Mouse (Mus musculus) retina, postnatal 7 days (tissue): Measurements from ENCODE around the gene Creb1.
"Not testable (repeated sequence)": the region's sequence is repeated elsewhere in the genome, so short reads cannot be mapped to it uniquely, and the experiment has no call there.

Experiments
- DNase-seq: peaks from one replicate; pipeline ENCODE4 v3.0.0-alpha.2; 2012; ENCODE audit warnings: low read depth, low spot score

Gene Creb1

DNA sequence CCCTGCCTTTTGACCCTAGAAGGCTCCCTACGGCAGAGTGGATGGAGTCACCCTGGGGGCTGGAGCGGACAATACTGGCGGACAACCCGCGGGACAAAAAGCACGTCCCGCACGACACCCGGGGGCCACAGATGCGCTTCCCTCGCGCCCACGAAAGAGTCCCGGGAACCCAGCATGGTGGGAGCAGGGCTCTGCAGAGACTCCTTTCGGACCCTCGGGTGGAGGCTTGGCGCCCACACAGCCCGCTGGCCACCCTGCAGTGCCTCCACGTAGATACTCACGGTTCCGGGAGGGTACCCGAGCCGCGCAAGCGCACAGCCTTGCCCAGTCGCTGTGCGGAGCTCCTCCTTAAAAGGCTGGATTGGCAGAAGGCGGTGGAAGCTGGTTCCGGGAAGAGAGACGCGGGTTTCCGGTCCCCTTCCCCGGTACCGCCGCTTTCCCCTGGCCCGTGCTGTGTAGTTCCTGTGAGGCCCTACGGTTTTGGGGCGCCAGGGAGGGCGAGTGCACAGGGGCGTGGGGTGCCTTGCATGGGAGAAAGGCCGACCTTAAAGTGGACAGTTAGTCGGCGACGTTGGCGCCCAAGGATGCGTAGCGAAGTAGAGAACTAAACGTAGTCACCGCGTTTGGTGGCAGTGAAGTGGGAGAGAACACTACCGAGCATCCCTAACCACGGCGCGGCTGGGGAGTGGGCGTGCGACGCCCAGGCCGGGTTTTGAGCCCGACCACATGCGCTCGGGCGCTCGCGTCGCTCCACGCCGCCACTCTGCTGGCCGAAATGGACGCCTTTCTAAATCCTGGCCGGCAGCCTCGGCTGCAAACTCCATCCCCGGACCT is 84.7 kb downstream of the Creb1 start, which contains the start of gene Mettl21a:
Mettl21a (minus strand) TSS at position 362 of the 834 bp plus-strand sequence.
- DNase-seq: peak; percentile 75

DNA sequence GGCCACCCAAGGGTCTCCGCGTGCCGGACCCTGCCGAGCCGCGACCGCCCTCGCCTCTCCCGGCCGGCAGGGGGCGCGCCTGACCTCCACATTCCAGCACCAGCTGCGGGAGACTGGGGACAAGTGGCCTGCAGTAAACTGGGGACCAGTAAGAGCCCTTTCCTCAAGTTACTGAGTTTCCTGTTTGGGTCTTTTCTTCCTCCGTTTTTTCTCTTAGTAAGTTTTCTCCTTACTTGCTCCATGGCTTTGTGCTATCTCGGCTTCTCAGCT is 85.2 kb downstream of the Creb1 start:
- peak; percentile 74 for DNase-seq

DNA sequence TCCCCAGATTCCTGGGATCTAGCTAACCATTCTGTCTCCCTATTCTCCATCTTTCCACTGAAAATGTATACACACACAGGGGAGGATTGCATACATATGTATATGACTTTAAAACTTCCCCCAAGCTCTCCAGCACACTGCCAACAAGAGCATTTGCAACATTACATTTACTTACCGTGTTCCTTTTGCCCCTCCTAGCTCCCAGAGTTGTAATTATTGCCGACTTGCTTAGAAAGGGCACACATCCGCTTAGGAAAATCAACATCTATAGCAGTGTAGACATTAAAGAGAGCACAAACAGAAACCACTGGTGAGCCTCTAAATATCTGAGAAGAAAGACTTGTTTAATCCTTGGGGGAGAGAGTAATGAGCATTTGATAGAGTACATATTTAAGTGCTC is 85.8 kb downstream of the Creb1 start:
- DNase-seq: no peak

DNA sequence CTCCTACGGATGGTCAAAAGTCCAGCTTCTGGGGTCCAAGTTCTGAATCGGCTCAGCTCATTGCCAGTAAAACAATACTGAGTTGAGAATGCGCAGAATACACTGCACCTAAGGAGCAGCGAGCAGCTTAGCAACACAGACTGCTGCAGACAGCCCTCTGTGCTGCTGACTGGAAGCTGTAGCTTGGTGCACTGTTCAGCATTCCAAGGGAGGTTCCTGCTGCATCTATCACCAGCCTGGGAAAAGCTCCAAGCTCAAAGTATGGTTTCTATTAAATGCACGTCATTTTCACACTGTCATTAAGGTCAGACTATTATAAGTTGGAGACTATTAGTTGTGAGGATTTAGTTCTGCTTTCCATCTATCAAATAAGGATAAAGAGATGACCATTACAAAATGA is 88.7 kb downstream of the Creb1 start:
- DNase-seq: no peak

DNA sequence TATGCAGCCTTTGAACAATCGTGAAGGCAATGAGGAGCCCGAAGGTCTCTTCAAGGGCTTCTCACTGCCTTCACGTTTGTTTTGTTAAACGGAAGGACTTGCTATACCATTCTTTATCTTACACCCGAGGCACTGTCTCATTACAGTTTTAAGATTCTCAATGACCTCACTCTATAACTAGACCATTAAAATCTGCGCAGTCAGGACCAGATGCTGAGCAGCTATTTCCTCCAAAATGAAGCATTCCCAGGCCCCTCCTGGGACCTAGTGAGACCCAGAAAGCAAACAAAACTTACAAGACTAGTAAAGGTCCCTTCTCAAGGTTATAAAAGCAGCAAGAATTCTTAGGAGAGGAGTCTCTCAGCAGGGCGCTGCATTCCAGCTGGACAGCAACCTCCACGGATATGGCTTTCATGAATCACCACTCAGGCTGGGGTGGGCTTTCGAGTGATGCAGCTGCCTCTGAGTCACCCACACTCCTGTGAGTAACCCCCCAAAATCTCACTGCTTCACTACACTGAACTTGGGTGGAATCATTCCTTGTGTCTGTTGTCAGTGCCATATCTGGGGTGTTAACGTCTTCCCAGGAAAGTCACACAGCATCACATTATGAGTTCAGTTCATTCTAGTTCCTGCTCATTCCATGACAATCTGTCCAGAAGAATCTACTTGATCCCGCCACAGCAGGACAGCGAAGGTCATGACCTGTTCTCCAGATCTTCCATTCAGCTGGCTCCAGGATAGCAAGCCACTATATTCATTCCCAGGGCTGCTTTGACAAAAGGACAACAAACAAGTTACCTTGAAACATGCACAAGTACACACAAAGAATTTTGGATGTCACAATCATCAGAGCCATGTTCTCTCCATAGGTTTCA is 91.4 kb downstream of the Creb1 start:
- no peak for DNase-seq

DNA sequence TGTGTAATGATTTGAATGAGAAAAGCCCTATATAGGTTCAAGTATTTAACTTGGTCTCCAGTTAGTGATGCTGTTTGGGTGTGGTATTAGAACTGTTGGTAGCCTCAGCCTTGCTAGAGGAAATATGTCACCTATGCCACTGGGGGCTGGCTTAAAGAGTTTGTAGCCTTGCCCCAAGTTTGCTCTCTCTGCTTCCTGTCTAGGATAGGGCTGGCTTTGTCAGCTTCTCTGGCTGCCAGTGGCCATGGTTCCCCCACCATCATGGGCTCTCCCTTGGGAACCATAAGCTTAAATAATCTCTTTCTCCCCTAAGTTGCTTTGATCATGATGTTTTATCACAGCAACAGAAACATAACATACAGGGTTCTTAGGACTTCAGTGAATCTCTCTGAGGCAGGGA is 92.8 kb downstream of the Creb1 start:
- no peak for DNase-seq

DNA sequence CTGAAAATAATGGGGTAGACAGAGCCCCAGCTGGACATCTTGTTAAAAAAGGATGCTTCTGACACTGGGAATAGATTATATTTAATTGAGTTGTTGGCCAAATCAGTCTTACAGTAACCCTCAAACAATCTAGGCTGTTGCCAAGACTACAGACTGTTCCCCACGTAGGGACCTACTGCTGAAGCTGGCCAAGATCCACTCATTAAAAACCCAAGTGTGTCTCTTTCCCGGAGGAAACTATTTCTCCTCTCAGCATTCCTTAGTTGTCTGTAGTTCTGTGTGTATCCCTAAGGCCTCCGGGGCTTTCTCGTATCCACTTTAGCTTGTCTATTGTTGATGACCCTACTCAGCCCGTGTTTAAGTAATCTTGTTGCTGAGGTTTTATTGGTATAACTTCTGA is 99.1 kb downstream of the Creb1 start:
- DNase-seq: no peak

DNA sequence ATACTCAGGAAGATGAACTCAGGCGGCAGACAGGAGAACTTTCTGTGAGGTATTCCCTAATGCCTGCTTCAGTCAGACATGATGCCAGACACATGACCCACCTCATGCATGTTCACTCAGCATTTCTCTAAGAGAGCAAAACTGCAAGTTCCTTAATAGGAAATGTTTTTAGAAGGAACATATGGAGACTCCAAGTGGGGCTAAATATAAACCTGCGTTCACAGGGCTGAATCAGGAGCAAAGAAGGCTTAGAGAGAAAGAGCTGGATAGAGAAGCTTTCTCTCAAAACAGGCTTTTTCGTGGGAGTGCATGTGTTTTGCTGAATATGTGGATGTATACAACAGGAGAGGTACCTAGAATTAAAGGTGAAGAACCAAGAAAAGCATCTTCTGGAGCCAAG is 100.8 kb downstream of the Creb1 start:
- no peak for DNase-seq

DNA sequence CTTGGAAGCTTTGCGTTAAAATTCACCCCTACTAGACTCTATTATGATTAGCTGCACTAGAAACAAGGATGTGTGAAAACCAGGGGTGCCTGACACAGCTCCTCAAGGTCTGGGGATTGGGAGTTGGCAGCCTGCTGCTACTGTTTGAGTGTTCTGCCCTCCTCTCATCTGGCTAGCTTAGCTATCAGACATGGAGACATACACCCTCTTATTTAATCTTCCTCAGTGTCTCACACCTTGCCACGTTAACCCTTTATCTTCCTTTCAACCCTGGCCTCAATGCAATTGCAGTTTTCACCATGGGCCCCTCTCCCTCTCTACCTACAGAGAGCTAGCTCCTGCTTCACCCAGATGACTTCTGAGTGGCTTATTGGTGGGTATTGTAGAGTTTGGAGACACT is 103.2 kb downstream of the Creb1 start:
- DNase-seq: no peak

DNA sequence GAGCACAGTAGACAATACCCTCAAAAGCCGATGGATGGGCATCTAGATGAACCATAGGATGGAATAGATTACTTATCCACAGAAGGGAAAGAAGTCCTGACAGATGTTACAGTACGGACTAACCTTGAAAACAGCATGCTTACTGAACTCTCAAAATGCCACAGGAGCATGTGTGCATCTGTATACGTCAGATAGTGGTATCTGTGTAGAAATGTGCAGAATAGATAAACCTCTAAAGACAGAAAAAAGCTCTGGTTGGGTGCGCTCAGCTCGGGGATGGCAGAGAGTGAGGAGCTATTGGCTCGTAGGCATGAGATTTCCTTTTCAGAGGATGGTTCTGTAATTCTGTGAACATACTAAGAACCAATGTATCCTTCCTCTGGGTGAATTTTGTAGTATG is 106.8 kb downstream of the Creb1 start:
- DNase-seq: no peak

DNA sequence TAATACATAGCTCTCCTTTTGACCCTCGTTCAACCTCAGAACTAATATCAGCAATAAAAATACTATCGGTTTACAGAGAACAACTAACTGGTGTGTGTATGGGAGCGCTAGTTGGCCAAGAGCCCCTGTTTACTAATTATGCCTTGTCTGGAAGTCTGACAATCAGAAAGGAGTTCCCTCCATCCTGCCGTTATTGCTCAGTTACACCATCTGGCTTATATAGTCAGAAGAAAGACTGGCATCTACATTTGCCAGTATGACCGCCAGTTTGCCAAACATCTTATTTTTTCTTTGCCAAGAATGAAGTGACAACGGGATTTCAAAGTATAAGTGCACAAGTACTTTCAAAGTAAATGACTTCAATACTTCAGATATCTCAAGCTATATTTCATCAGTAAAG is 108.6 kb downstream of the Creb1 start:
- no peak for DNase-seq

DNA sequence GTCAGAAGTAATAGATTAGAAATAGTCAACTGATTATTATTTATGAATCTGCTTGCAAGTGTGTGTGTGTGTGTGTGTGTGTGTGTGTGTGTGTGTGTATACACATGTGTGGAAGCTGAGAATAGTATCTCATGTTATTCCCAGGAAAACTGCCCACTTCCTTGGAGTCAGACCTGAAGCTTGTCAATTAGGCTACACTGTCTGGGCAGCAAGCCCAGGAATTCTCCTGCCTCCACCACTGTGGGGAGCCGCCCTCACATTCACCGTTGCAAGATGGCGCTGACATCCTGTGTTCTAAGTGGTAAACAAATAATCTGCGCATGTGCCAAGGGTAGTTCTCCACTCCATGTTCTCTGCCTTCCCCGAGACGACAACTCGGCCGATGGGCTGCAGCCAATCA is 110.1 kb downstream of the Creb1 start:
- DNase-seq: not testable (repeated sequence)

DNA sequence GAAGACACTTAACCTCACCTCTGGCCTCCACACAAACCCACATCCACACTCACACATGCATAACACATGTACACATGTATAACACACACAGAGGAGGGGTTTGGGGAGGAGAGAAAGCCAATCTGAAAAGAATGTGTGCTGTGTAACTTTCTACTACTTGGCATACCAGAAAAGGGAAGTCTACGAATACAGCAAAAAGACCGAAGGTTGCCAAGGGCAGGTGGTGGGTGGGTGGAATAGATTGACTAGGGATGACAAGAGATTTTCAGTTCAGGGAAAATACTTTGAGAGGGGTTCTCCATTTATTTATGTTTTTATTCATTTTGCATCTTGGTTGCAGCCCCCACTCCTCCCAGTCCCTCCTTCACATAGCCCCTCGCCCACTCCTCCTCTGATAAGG is 112.1 kb downstream of the Creb1 start:
- DNase-seq: no peak

DNA sequence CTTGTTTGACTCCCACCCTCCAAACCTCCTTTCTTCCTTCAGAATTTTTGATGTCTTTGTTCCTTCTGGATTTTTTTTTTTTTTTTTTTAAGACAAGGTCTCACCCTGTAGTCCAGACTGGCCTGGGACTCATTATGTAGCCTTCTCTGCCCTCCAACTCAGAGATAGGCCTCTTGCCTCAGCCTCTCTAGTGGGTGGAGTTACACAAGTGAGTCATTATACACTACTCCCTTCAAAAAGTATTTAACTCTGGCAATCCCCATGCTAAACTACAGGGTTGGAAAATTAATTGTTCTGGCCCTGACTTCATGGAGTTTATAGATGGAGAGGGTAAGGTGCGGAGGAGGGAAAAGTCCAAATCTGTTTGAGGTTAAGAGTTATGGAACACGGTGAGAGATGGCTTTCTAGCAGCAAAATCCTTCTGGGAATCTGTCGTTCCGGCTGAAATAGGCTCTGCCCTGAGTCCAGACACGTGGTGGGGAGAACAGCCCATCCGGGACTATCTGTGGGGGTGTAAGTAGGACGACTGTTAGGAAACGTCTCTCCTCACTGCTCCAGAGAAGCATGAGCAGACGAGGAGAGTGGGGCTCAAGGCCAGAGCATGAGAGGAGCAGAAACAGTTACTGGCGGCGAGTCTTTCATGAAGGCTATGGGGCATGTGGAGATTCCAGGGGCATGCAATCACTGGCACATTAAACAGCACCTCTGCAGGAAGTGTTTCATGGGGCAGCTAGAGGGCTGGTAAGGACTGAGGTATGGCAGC is 117.1 kb downstream of the Creb1 start:
- no peak for DNase-seq

DNA sequence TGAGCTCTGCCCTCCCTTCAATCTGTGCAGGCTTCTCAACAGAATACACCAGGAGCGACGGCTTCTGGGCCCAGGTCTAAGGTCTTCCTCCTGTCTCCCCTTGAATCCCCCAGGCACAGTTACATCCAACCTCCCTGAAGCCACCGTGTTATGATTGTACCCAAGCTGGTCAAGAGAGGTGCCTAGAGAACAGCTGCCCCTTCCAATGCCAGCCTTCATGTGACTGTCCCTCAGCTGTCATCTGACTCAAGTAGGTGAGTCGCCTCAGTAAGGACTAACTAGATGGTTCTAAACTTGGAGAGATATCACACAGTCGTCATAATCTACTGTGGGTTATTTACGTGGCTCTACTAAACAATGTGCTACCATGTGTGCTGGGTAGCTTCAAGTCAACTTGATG is 121.3 kb downstream of the Creb1 start:
- DNase-seq: no peak
